ENCODE assay signal across 17 mouse cellular contexts in the genomic region with DNA sequence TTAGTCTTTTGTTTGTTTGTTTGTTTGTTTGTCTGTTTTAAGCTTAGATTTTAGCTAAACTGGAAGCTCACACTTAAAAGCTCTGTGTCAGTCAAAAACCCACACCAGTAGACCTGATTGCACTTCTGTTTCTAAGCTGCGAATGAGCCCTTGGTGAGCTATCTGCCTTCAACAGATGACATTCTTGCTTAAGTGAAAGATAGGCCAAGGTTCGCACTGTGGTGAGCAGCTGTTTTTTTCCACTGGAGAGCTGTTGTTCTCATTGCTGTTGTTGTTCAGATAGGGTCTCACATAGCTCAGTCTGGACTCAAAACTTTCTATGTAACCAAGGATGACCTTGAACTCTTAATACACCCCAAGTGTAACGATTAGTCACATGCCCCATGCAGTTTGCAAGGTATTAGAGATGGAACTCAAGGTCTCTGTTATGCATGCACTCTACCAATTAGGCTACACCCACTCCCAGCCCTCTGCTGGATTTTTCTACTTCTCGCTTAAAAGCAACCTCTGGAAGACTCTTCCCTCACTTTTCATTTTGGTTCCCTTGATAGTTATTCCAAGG. TPM values are rescaled to one million over a fixed set of nuclear protein-coding genes. Genes with fewer than 3 reads are reported as not detected.
DNase-seq lines count a peak whose midpoint lies in the region; ATAC-seq lines count a peak whose summit lies in the region.
"Had no signal": no experiment of that assay in that cellular context is flagged by ENCODE, and none has a peak within 500 bp of the region (broad histone marks: within the 10 kb centered on the region; RNA-seq: fewer than 3 reads in every experiment).

No protein-coding gene starts in this region.

- no peaks in the 10 kb centered on the region for H3K27me3 ChIP-seq in liver, embryonic 12.5 days (replicated peaks)
- no peaks in the 10 kb centered on the region for H3K27me3 ChIP-seq in midbrain, embryonic 16.5 days (ENCODE audit: control insufficient read depth, insufficient read depth, low read depth, low read length)
- H3K27me3 ChIP-seq: forebrain, embryonic 12.5 days; limb, embryonic 12.5 days had no signal

- H3K4me1 ChIP-seq in liver, embryonic 12.5 days: peaks cover 41% of the 10 kb centered on the region
- H3K4me1 ChIP-seq in midbrain, embryonic 16.5 days (ENCODE audit: control insufficient read depth, insufficient read depth, low read length): peaks cover 5% of the 10 kb centered on the region
- H3K4me1 ChIP-seq: forebrain, embryonic 12.5 days; limb, embryonic 12.5 days had no signal

- H3K4me3 ChIP-seq in liver, embryonic 12.5 days: no peak overlapping the region
- H3K4me3 ChIP-seq in midbrain, embryonic 16.5 days (ENCODE audit: low read depth, low read length): no peak overlapping the region
- H3K4me3 ChIP-seq: forebrain, embryonic 12.5 days; limb, embryonic 12.5 days had no signal

- peak; percentile 22 for DNase-seq in adrenal gland, adult 8-10 months
- no peak for DNase-seq in adrenal gland, postnatal 4 days (ENCODE audit: low spot score in 2 of 2)
- DNase-seq in 416B (ENCODE audit: low read depth) (peak; percentile 68), adipocyte (ENCODE audit: low spot score) (peak; percentile 57)
- no peak for DNase-seq in lung, postnatal 25 days (ENCODE audit: low spot score)
- DNase-seq in cerebellum, postnatal 4 days (ENCODE audit: low spot score in 2 of 2): no peak
- DNase-seq: cerebellum, adult 8-10 months; kidney, postnatal 4 days; lung, adult 2 months; lung, postnatal 4 days had no signal

- no peaks in the 10 kb centered on the region for H3K9me3 ChIP-seq in liver, embryonic 12.5 days (replicated peaks)
- H3K9me3 ChIP-seq in midbrain, embryonic 16.5 days (replicated peaks; ENCODE audit: control insufficient read depth, low read length, poor library complexity, severe bottlenecking): no peaks in the 10 kb centered on the region
- H3K9me3 ChIP-seq: forebrain, embryonic 12.5 days; limb, embryonic 12.5 days had no signal

- 28% methylated on average over 4 of the region's 4 CpGs for WGBS in liver, embryonic 12.5 days (ENCODE audit: insufficient replicate concordance)
- WGBS in midbrain, embryonic 16.5 days: 92% methylated on average over 4 of the region's 4 CpGs

- H3K27ac ChIP-seq in liver, embryonic 12.5 days: peak overlapping the region; percentile 75
- H3K27ac ChIP-seq in midbrain, embryonic 16.5 days (ENCODE audit: low read length): no peak overlapping the region
- H3K27ac ChIP-seq: forebrain, embryonic 12.5 days; limb, embryonic 12.5 days had no signal

- 0 out of 2 replicates have a peak, but pooled peaks cover 2% of the 10 kb centered on the region for H3K36me3 ChIP-seq in liver, embryonic 12.5 days
- H3K36me3 ChIP-seq in midbrain, embryonic 16.5 days (ENCODE audit: control insufficient read depth, insufficient read depth, low read length): no peaks in the 10 kb centered on the region
- H3K36me3 ChIP-seq: forebrain, embryonic 12.5 days; limb, embryonic 12.5 days had no signal

- ATAC-seq in liver, embryonic 12.5 days: peak; percentile 50
- ATAC-seq in midbrain, embryonic 16.5 days: no peak
- ATAC-seq: hindbrain, embryonic 16.5 days; intestine, embryonic 16.5 days had no signal

- peak overlapping the region; percentile 21 for H3K4me2 ChIP-seq in liver, embryonic 12.5 days
- no peak overlapping the region for H3K4me2 ChIP-seq in midbrain, embryonic 16.5 days (ENCODE audit: low read length)
- H3K4me2 ChIP-seq: forebrain, embryonic 12.5 days; limb, embryonic 12.5 days; midbrain, embryonic 11.5 days had no signal

- peak overlapping the region; percentile 15; the same call in 1 of the 2 replicates for H3K9ac ChIP-seq in liver, embryonic 12.5 days
- no peak overlapping the region for H3K9ac ChIP-seq in midbrain, embryonic 16.5 days (ENCODE audit: low read depth, low read length)
- H3K9ac ChIP-seq: forebrain, embryonic 12.5 days; limb, embryonic 12.5 days had no signal

RNA-seq across cellular contexts. Expression of gene Cited2, which starts 3.9 kb away (rescaled TPM):
- total RNA-seq in adrenal gland, adult 8-10 months (2022): 10 to 100 TPM; 37.2 to 87.3 (median 63.5) TPM
- 100 to 1,000 TPM; 145 to 155 TPM for total RNA-seq in adrenal gland, postnatal 4 days (2021)
- polyA plus RNA-seq in liver, embryonic 12.5 days (2016; fragmentation: Nextera tagmentation; extraction: Ambion mirVana): 35.3 and 36.7 TPM in 2 replicates
- polyA plus RNA-seq in midbrain, embryonic 16.5 days (2015; fragmentation: Nextera tagmentation; extraction: Ambion mirVana): 52.8 and 59.7 TPM in 2 replicates

Comparison
In these comparisons a context has a peak if more than half of its experiments do, and no peak if none do; other contexts are left out.
1. DNase-seq: peak in adrenal gland, adult 8-10 months (single experiment), 416B (single experiment) and adipocyte (single experiment); none in adrenal gland, postnatal 4 days (0 of 2), lung, postnatal 25 days (single experiment) and cerebellum, postnatal 4 days (0 of 2).